Mouse (Mus musculus): ENCODE measurements around the gene Lrrc8b. TPM values are rescaled to one million over a fixed set of nuclear protein-coding genes. Genes with fewer than 3 reads are reported as not detected.

Gene Lrrc8b
- polyA plus RNA-seq, 1 experiment from 2014 or later = 7.3 TPM

GRCm38 (mm10) chr5:105516290-105516689, 100.7 kb downstream of the Lrrc8b start:
- H3K9me3 ChIP-seq = no peaks in the 10 kb centered on the region
- no peaks in the 10 kb centered on the region for H3K36me3 ChIP-seq
- 74% methylated on average over 3 of the region's 3 CpGs for WGBS
- H3K27ac ChIP-seq = no peak overlapping the region
- no peak overlapping the region for H3K4me3 ChIP-seq
- DNase-seq (ENCODE audit: low spot score) = no peak
- peaks cover 4% of the 10 kb centered on the region; the same call in 1 of the 2 replicates for H3K27me3 ChIP-seq (ENCODE audit: insufficient read depth, poor library complexity, severe bottlenecking)
- H3K4me1 ChIP-seq (replicated peaks) = peaks cover 34% of the 10 kb centered on the region

- Histone ChIP-seq H3K4me3 (peak overlapping the region; percentile 80), H3K27ac (peak overlapping the region; percentile 94; the same call in 1 of the 2 replicates), H3K27me3 (ENCODE audit: insufficient read depth, poor library complexity, severe bottlenecking) (peaks cover 4% of the 10 kb centered on the region; the same call in 1 of the 2 replicates), H3K4me1 (replicated peaks) (peaks cover 34% of the 10 kb centered on the region), H3K9me3 (no peaks in the 10 kb centered on the region), H3K36me3 (no peaks in the 10 kb centered on the region)
- DNase-seq (ENCODE audit: low spot score) = no peak
- 20% methylated on average over 7 of the region's 7 CpGs for WGBS
Observed at GRCm38 (mm10) chr5:105517992-105518625, 102.5 kb downstream of the Lrrc8b start.

GRCm38 (mm10) chr5:105518626-105519095, 103.1 kb downstream of the Lrrc8b start:
- 1% methylated on average over 16 of the region's 16 CpGs for WGBS
- no peaks in the 10 kb centered on the region for H3K36me3 ChIP-seq
- peak overlapping the region; percentile 80 for H3K4me3 ChIP-seq
- H3K4me1 ChIP-seq (replicated peaks) = peaks cover 34% of the 10 kb centered on the region
- no peaks in the 10 kb centered on the region for H3K9me3 ChIP-seq
- H3K27ac ChIP-seq = peak overlapping the region; percentile 94
- H3K27me3 ChIP-seq (ENCODE audit: insufficient read depth, poor library complexity, severe bottlenecking) = peaks cover 4% of the 10 kb centered on the region; the same call in 1 of the 2 replicates
- no peak for DNase-seq (ENCODE audit: low spot score)

- WGBS = under 1% methylated on average over 93 of the region's 93 CpGs
- peak; percentile 83 for DNase-seq (ENCODE audit: low spot score)
- Histone ChIP-seq H3K27ac (peak within 1 kb of the TSS; percentile 94), H3K4me3 (peak within 1 kb of the TSS; percentile 80), H3K36me3 (0 out of 2 replicates have a peak, but pooled peaks cover under 1% of the 10 kb centered on the region), H3K9me3 (no peaks in the 10 kb centered on the region), H3K27me3 (ENCODE audit: insufficient read depth, poor library complexity, severe bottlenecking) (peaks cover 4% of the 10 kb centered on the region; the same call in 1 of the 2 replicates), H3K4me1 (replicated peaks) (peaks cover 34% of the 10 kb centered on the region)
Observed at GRCm38 (mm10) chr5:105519096-105519975, 103.8 kb downstream of the Lrrc8b start, which contains the start of gene Lrrc8c. TSS of gene Lrrc8c (plus strand) at chr5:105519388.

- Histone ChIP-seq H3K4me1 (replicated peaks) (peaks cover 34% of the 10 kb centered on the region), H3K36me3 (0 out of 2 replicates have a peak, but pooled peaks cover 7% of the 10 kb centered on the region), H3K4me3 (peak overlapping the region; percentile 80), H3K9me3 (no peaks in the 10 kb centered on the region), H3K27me3 (ENCODE audit: insufficient read depth, poor library complexity, severe bottlenecking) (peaks cover 4% of the 10 kb centered on the region; the same call in 1 of the 2 replicates), H3K27ac (peak overlapping the region; percentile 94)
- WGBS = 4% methylated on average over 5 of the region's 5 CpGs
- DNase-seq (ENCODE audit: low spot score) = no peak
Observed at GRCm38 (mm10) chr5:105519976-105520300, 104.4 kb downstream of the Lrrc8b start.

GRCm38 (mm10) chr5:105520442-105520965, 104.9 kb downstream of the Lrrc8b start:
- Histone ChIP-seq H3K4me1 (replicated peaks) (peaks cover 31% of the 10 kb centered on the region), H3K27ac (peak overlapping the region; percentile 94; the same call in 1 of the 2 replicates), H3K9me3 (no peaks in the 10 kb centered on the region), H3K4me3 (peak overlapping the region; percentile 80), H3K27me3 (ENCODE audit: insufficient read depth, poor library complexity, severe bottlenecking) (peaks cover 4% of the 10 kb centered on the region; the same call in 1 of the 2 replicates), H3K36me3 (0 out of 2 replicates have a peak, but pooled peaks cover 10% of the 10 kb centered on the region)
- WGBS = 62% methylated on average over 9 of the region's 9 CpGs
- DNase-seq (ENCODE audit: low spot score) = no peak

- H3K4me3 ChIP-seq = no peak overlapping the region
- 81% methylated on average over 3 of the region's 3 CpGs for WGBS
- no peaks in the 10 kb centered on the region for H3K27me3 ChIP-seq (ENCODE audit: insufficient read depth, poor library complexity, severe bottlenecking)
- H3K27ac ChIP-seq = no peak overlapping the region
- H3K4me1 ChIP-seq (replicated peaks) = peaks cover 25% of the 10 kb centered on the region
- H3K9me3 ChIP-seq = no peaks in the 10 kb centered on the region
- no peak for DNase-seq (ENCODE audit: low spot score)
- H3K36me3 ChIP-seq = peaks cover 19% of the 10 kb centered on the region; the same call in 1 of the 2 replicates
Observed at GRCm38 (mm10) chr5:105523452-105523851, 107.9 kb downstream of the Lrrc8b start.

- Histone ChIP-seq H3K27ac (no peak overlapping the region), H3K4me1 (replicated peaks) (peaks cover 15% of the 10 kb centered on the region), H3K36me3 (peaks cover 19% of the 10 kb centered on the region; the same call in 1 of the 2 replicates), H3K4me3 (no peak overlapping the region), H3K9me3 (no peaks in the 10 kb centered on the region), H3K27me3 (ENCODE audit: insufficient read depth, poor library complexity, severe bottlenecking) (no peaks in the 10 kb centered on the region)
- DNase-seq (ENCODE audit: low spot score) = no peak
- 94% methylated on average over 12 of the region's 12 CpGs for WGBS
Observed at GRCm38 (mm10) chr5:105525004-105525403, 109.4 kb downstream of the Lrrc8b start.

- no peak overlapping the region for H3K4me3 ChIP-seq
- WGBS = 88% methylated on average over 4 of the region's 4 CpGs
Observed at GRCm38 (mm10) chr5:105526107-105526645, 110.6 kb downstream of the Lrrc8b start.

GRCm38 (mm10) chr5:105526766-105527165, 111.2 kb downstream of the Lrrc8b start:
- Histone ChIP-seq H3K9me3 (no peaks in the 10 kb centered on the region), H3K36me3 (peaks cover 19% of the 10 kb centered on the region; the same call in 1 of the 2 replicates), H3K4me3 (no peak overlapping the region), H3K4me1 (replicated peaks) (0 out of 2 replicates have a peak, but pooled peaks cover 5% of the 10 kb centered on the region), H3K27me3 (ENCODE audit: insufficient read depth, poor library complexity, severe bottlenecking) (no peaks in the 10 kb centered on the region), H3K27ac (no peak overlapping the region)
- WGBS = 92% methylated on average over 9 of the region's 9 CpGs
- DNase-seq (ENCODE audit: low spot score) = no peak

More at GRCm38 (mm10) chr5:105526107-105526645, 110.6 kb downstream of the Lrrc8b start:
- Histone ChIP-seq H3K36me3 (peaks cover 19% of the 10 kb centered on the region; the same call in 1 of the 2 replicates), H3K4me1 (replicated peaks) (0 out of 2 replicates have a peak, but pooled peaks cover 6% of the 10 kb centered on the region), H3K9me3 (no peaks in the 10 kb centered on the region), H3K27me3 (ENCODE audit: insufficient read depth, poor library complexity, severe bottlenecking) (no peaks in the 10 kb centered on the region), H3K27ac (no peak overlapping the region)
- DNase-seq (ENCODE audit: low spot score) = no peak

GRCm38 (mm10) chr5:105527477-105528331, 112.1 kb downstream of the Lrrc8b start:
- WGBS = 94% methylated on average over 23 of the region's 23 CpGs
- Histone ChIP-seq H3K27ac (no peak overlapping the region), H3K9me3 (no peaks in the 10 kb centered on the region), H3K4me3 (no peak overlapping the region), H3K27me3 (ENCODE audit: insufficient read depth, poor library complexity, severe bottlenecking) (no peaks in the 10 kb centered on the region), H3K4me1 (replicated peaks) (0 out of 2 replicates have a peak, but pooled peaks cover 5% of the 10 kb centered on the region), H3K36me3 (peaks cover 19% of the 10 kb centered on the region; the same call in 1 of the 2 replicates)
- no peak for DNase-seq (ENCODE audit: low spot score)
